Mouse (Mus musculus) spleen, postnatal 10 days (tissue): ENCODE measurements around the gene Odf2.
A peak's percentile ranks its signal among the peaks of the same experiment; 100 is the strongest.

Experiments
- DNase-seq, 2 experiments: peaks; one replicate each; pipeline ENCODE4 v3.0.0; 2021 to 2022; ENCODE audit warnings: low spot score in 2 of 2

The Odf2 gene

GRCm38 (mm10) chr2:29889066-29889944 lies at the start of gene Odf2:
Gene Odf2 (plus strand): TSS chr2:29889221.
- DNase-seq = peak; percentile 100

- DNase-seq = no peak
These were observed 49.6 kb upstream of the Odf2 start for GRCm38 (mm10) chr2:29839460-29839859.

- no peak for DNase-seq
These were observed 45.6 kb upstream of the Odf2 start for GRCm38 (mm10) chr2:29843231-29844105.

GRCm38 (mm10) chr2:29844115-29844514 lies 44.9 kb upstream of the Odf2 start:
- no peak for DNase-seq

- DNase-seq = no peak
These were observed 44.4 kb upstream of the Odf2 start for GRCm38 (mm10) chr2:29844661-29845060.

- DNase-seq = no peak
These were observed 43.4 kb upstream of the Odf2 start for GRCm38 (mm10) chr2:29845636-29846035.

- no peak for DNase-seq
These were observed 42.8 kb upstream of the Odf2 start for GRCm38 (mm10) chr2:29846061-29846853.

GRCm38 (mm10) chr2:29846911-29847310 lies 42.1 kb upstream of the Odf2 start:
- DNase-seq = no peak

- no peak for DNase-seq
These were observed 40.0 kb upstream of the Odf2 start for GRCm38 (mm10) chr2:29849041-29849440.

GRCm38 (mm10) chr2:29849841-29850480 lies 39.1 kb upstream of the Odf2 start:
- DNase-seq = no peak

GRCm38 (mm10) chr2:29852957-29853485 lies 36.0 kb upstream of the Odf2 start:
- no peak for DNase-seq

- no peak for DNase-seq
These were observed 35.3 kb upstream of the Odf2 start for GRCm38 (mm10) chr2:29853736-29854135.

GRCm38 (mm10) chr2:29855585-29856210 lies 33.3 kb upstream of the Odf2 start:
- no peak for DNase-seq

GRCm38 (mm10) chr2:29856451-29857260 lies 32.4 kb upstream of the Odf2 start:
- DNase-seq = no peak

GRCm38 (mm10) chr2:29857341-29857740 lies 31.7 kb upstream of the Odf2 start:
- no peak for DNase-seq

GRCm38 (mm10) chr2:29857967-29858366 lies 31.1 kb upstream of the Odf2 start:
- DNase-seq = no peak

GRCm38 (mm10) chr2:29858748-29859473 lies 30.1 kb upstream of the Odf2 start:
- peak; percentile 18 to 52 for DNase-seq

- DNase-seq = no peak
These were observed 23.9 kb upstream of the Odf2 start for GRCm38 (mm10) chr2:29865125-29865524.
